Mouse (Mus musculus): Measurements from ENCODE around the gene Gm3055.
"Not testable (repeated sequence)": the region's sequence is repeated elsewhere in the genome, so short reads cannot be mapped to it uniquely, and the experiment has no call there.

Gm3055 gene

DNA sequence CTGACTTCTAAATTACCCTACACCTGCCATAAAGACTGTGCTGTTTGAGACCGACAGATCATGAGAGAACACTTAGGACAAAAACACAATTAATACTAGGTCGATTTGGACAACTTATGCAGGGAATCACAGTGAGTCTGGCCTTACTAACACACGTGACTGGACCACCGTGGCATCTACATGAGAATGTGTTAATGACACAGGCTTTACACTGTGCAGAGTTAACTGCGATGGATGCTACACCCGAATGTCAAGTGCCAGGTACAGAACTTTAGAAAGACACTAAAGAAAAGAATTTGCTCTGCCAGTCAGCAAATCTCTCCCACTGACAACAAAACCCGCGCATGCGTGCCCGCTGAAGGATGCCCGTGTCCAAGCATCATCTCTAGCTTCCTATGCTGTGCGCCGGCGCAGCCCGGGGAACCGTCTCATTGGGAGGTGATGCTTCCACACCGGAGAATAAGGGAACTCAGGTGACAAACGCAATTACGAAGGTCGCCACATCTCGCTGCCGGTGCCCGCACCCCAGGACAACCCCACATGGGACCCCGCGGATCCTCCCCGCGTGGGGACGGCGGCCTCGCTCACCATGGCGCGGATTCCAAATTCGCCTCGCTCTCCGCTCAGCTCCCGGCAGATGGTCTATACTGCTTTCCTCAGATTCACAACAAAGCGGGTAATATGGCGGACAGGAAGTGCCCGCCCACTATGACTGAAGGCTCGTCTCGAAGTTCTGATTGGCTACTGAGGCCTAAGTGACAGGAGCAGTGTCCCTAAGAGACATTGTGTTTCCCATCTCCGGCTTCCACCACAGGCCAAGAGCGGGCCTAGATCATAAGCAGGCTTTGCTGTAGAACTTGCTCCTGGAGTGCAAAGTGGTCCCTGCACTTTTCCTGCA lies at the start of gene Gm3055:
Gene Gm3055, minus strand, starts transcription at position 656 of the 898 bp plus-strand sequence.
- not testable (repeated sequence) for DNase-seq (ENCODE audit: low read depth, low spot score)

DNA sequence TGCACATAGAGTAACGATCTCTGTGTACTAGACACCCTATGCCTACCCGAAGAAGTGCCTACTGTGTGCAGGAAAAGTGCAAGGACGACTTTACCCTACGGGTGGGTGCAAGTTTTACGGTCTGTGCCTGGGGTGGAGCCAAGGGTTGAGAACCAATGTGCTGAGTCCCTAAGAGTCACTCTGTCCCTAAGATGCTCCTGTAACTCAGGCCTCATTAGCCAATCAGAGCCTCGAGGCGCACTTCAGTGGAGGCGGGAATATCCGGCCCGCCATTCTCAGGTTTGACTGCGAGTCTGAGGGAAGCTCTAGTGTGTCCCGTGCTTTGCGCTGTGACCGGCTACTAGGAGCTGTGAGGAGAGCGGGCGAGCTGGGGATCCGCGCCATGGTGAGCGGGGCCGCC lies 40.9 kb upstream of the Gm3055 start, which contains the start of gene Gm4767:
Gene Gm4767, plus strand, starts transcription at position 288 of the 400 bp plus-strand sequence.
- not testable (repeated sequence) for DNase-seq (ENCODE audit: low read depth, low spot score)

DNA sequence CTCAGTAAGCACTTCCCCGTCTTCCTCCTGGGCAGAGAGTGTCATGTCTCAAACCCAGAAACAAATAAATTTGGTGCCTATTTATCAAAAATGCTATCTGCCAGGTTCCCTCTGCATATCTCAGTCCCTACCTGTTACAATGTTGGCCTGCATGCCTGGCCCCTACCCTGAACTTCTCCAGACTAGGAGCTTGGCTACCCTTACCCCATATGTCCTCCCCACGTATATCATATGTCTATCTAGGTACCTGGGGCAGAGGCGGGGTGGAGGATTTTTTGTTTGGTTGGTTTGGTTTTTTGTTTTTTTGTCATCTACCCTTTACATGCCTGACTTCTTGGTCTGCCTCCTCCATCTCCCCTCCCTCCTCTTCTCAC lies 430 bp upstream of the Gm3055 start:
- not testable (repeated sequence) for DNase-seq (ENCODE audit: low read depth, low spot score)

DNA sequence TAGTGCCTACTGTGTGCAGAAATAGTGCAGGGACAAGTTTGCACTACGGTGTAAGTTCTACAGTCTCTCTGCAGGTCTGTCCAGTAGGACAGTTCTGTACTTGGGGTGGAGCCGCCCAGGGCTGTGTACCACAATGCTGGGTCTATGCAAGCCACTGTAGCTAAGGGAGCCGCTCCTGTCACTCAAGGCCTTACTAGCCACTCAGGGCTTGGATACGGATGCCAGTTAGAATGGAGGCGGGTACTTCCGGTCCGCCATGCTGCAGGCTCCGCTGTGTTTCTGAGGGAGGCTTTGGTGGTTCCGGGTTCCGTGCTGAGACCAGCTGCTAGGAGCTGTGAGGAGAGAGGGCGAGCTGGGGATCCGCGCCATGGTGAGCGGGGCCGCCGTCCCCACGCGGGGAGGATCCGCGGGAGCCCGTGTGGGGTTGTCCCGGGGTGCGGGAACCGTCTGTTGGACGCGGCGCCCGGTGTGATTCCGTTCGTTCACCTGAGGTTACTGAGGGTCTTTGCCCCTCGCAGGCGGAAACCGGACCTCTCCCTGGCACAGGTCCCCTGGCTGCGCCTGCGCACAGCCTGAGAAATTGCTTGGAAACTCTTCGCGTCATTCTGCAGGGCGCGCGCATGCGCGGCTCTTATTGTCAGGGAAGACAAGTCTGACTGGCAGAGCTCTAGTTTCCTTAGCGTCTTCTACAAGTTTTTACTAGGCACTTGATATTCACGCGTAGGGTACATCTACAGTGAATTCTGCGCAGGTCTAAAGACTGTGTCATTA lies 66.2 kb downstream of the Gm3055 start, which contains the start of gene Zfp433:
Gene Zfp433, plus strand, starts transcription at position 295 of the 771 bp plus-strand sequence.
- not testable (repeated sequence) for DNase-seq (ENCODE audit: low read depth, low spot score)
